Mouse (Mus musculus) embryonic facial prominence, embryonic 10.5 days (tissue): ENCODE data around the gene Zfp12. TPM values are rescaled to one million over a fixed set of nuclear protein-coding genes. Genes with fewer than 3 reads are reported as not detected.
"Not testable (repeated sequence)": the region's sequence is repeated elsewhere in the genome, so short reads cannot be mapped to it uniquely, and the experiment has no call there.

ENCODE experiments used
- DNase-seq: peaks from one replicate; pipeline ENCODE4 v3.0.0-alpha.2; 2017; ENCODE audit warnings: low spot score
- H3K27ac ChIP-seq: fragments of 300-500 bp; sonication (generic); replicated peaks from 2 replicates; pipeline ENCODE4 v1.5.1; 2016; ENCODE audit warnings: mild to moderate bottlenecking
- H3K27me3 ChIP-seq: fragments of 300-500 bp; sonication (generic); replicated peaks from 2 replicates; pipeline ENCODE4 v1.6.1; 2016; ENCODE audit warnings: low read depth, mild to moderate bottlenecking; ENCODE audit not compliant: poor library complexity, severe bottlenecking
- H3K36me3 ChIP-seq: fragments of 300-500 bp; sonication (generic); replicated peaks from 2 replicates; pipeline ENCODE4 v1.6.1; 2016; ENCODE audit warnings: mild to moderate bottlenecking, moderate library complexity
- H3K4me1 ChIP-seq: fragments of 300-500 bp; sonication (generic); 2 replicates; pipeline ENCODE4 v1.6.1; 2016
- H3K4me3 ChIP-seq: fragments of 300-500 bp; sonication (generic); 2 replicates; pipeline ENCODE4 v1.5.1; 2016; ENCODE audit warnings: mild to moderate bottlenecking, moderate library complexity
- H3K9me3 ChIP-seq: fragments of 300-500 bp; sonication (generic); 2 replicates; pipeline ENCODE4 v1.6.1; 2016; ENCODE audit warnings: mild to moderate bottlenecking
- WGBS: fragments of 180-500 bp; shearing (Covaris S2); methylation state at CpG from one replicate; pipeline ENCODE4 v1.1.7; 2016; 5-methylcytosine and 5-hydroxymethylcytosine counted together
- polyA plus RNA-seq: library from polyadenylated mRNA; unstranded; fragments of >200 nt; fragmentation: Nextera tagmentation; extraction: Ambion mirVana; gene quantifications from 2 replicates; pipeline ENCODE4 v1.2.1, GENCODE M21; 2016

The Zfp12 gene
- 21.7 and 22.7 TPM in 2 replicates for polyA plus RNA-seq

DNA sequence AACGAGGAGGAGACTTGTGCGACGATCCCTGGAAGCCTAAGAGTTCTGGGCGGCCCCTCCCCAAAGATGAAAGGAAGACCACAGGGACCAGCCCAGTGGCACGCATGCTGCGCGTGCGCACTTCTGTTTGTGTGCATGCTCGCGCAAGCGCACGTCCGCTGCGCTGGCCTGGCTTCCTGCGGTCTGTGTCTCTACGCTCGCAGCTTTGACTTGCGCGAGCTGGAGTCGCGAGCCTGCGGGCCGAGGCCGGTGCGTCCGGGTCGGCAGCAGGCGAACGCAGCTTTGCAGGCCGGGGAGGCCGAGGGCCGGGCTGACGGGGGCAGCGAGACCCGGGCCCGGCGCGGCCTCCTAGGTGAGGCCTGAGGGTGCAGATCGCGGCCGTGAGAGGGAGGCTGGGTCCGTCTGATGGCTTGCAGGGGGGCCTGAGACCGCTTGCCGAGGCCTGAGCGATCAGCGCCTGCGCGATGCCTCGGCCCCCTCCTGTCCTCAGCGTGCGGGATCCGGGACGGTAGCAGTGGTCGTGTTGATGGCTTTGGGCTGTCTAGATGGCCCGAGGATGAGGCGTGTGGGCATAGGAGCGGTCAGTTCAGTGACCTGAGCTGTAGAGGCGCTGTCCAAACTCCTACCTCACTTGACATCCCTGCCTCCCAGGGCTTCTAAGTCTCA is at the start of gene Zfp12:
Zfp12 (plus strand) TSS at position 136 of the 666 bp plus-strand sequence.
- Histone ChIP-seq H3K27me3 (no peaks in the 10 kb centered on the region), H3K4me1 (peaks cover 15% of the 10 kb centered on the region), H3K36me3 (peaks cover 34% of the 10 kb centered on the region), H3K27ac (peak within 1 kb of the TSS; percentile 96), H3K9me3 (no peaks in the 10 kb centered on the region), H3K4me3 (peak within 1 kb of the TSS; percentile 89)
- under 1% methylated on average over 58 of the region's 58 CpGs for WGBS
- DNase-seq, result peak; percentile 97

DNA sequence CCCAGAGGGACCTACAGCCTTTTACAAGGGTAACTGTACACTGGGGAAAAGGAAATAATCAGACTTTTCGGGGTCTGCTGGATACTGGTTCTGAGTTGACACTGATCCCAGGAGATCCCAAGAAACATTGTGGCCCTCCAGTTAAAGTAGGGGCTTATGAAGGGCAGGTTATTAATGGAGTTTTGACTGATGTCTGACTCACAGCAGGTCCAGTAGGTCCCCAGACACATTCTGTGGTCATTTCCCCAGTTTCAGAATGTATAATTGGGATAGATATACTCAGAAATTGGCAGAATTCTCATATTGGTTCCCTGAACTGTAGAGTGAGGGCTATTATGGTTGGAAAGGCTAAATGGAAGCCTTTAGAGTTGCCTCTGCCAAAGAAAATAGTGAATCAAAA is 46.9 kb upstream of the Zfp12 start:
- not testable (repeated sequence) for H3K4me3 ChIP-seq, DNase-seq, H3K4me1 ChIP-seq, H3K36me3 ChIP-seq, H3K27ac ChIP-seq, H3K9me3 ChIP-seq, H3K27me3 ChIP-seq
- WGBS, result 96% methylated on average over 1 of the region's 1 CpGs

DNA sequence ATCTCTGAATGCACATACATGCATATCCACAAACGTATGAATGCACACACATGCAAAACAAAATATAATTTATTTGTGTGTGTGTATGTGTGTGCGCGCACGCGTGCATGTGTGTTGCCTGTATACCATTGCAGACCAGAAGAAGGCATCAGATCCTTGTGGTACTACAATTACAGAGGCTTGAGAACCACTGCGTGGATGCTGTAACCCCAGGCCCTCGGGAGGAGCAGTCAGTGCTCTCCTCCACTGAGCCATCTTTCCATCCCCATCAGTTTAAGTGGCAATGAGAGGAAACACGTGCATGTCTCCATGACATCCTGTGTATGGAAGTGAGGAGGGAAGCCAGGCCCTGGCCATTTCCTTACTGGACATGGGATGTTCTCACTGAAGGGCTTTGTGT is 42.2 kb upstream of the Zfp12 start:
- Histone ChIP-seq H3K36me3 (no peaks in the 10 kb centered on the region), H3K4me1 (no peaks in the 10 kb centered on the region), H3K9me3 (no peaks in the 10 kb centered on the region), H3K27me3 (no peaks in the 10 kb centered on the region), H3K27ac (no peak overlapping the region), H3K4me3 (no peak overlapping the region)
- 90% methylated on average over 8 of the region's 8 CpGs for WGBS
- DNase-seq, result no peak

DNA sequence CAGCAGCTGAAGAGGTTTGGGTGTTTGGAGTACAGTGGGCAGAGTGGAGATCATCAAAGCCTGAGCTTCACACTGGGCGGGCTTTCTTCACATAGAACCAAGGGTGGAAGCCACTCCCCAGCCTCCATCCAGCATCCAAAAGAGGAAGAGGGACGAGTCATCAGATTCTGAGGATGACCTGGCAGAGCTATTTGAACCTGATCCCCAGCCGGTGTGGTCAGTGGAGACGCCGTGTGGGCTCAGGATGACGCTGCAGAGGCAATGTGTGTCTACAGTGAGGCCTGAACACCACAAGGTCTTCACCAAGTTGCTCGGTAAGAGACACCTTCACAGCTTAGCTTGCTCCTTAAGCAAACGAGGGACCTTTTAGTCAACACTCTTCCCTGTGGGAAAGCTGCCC is 40.2 kb upstream of the Zfp12 start:
- not testable (repeated sequence) for H3K27ac ChIP-seq, H3K4me3 ChIP-seq, H3K36me3 ChIP-seq, H3K27me3 ChIP-seq, H3K4me1 ChIP-seq, H3K9me3 ChIP-seq, DNase-seq
- WGBS, result 72% methylated on average over 8 of the region's 8 CpGs

DNA sequence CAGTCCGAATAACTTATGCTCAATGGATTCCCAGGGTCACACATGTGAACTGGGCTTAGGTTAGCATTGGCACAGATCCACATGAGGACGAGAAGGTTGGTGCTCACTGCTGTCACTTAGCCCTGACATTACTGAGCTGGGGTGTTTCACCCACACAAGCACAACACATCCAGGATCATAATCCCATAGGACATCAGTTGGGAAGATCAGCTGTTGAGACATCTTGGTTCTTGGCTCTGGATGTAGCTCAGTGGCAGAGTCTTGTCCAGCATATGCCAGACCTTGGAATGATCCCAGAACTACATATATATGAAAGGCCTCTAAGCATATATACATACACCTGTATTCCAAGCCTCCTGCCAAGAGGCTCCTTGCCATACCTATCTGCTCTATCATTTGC is 39.8 kb upstream of the Zfp12 start:
- no peaks in the 10 kb centered on the region for H3K36me3 ChIP-seq
- H3K4me3 ChIP-seq, result no peak overlapping the region
- H3K27ac ChIP-seq, result no peak overlapping the region
- H3K9me3 ChIP-seq, result no peaks in the 10 kb centered on the region
- H3K4me1 ChIP-seq, result no peaks in the 10 kb centered on the region
- 80% methylated on average over 2 of the region's 2 CpGs for whole genome bisulfite sequencing
- no peak for DNase-seq
- H3K27me3 ChIP-seq, result no peaks in the 10 kb centered on the region

DNA sequence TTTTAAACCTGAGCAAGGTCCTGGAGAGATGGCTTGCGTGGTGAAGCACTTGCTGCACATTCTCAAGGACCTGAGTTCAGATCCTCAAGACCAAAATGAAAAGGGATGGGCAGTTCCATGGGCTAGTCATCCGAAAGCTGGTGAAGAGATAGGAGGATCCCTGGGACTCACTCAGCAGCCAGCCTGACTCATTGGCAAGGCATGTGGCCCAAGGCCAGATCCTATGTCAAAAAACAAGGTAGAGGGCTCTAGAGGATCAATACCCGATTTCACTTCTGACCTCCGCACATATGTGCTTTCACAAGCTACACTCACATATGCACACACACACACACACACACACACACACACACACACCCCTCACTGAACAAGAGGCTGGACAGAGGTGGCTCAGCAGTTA is 38.5 kb upstream of the Zfp12 start:
- no peak overlapping the region for H3K27ac ChIP-seq
- H3K4me3 ChIP-seq, result no peak overlapping the region
- H3K36me3 ChIP-seq, result no peaks in the 10 kb centered on the region
- WGBS, result 84% methylated on average over 4 of the region's 4 CpGs
- no peaks in the 10 kb centered on the region for H3K4me1 ChIP-seq
- no peaks in the 10 kb centered on the region for H3K9me3 ChIP-seq
- DNase-seq, result no peak
- H3K27me3 ChIP-seq, result no peaks in the 10 kb centered on the region

DNA sequence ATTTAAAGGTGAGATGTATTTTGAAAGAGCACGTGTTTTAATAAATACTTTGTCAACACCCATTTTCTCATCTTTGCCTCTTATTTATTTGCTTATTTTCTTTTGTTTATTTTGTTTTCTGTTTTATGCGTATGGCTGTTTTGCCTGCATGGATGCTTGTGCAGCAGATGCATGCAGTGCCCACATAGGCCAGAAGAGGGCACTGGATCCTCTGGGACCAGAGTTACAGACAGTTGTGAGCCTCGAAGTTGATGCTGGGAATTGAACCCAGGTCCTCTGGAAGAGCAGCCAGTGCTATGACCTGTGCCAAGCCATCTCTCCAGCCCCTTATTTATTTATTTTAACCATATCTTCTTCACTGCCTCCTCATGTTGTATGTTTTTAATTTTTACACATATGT is 29.9 kb upstream of the Zfp12 start:
- no peaks in the 10 kb centered on the region for H3K36me3 ChIP-seq
- DNase-seq, result no peak
- no peak overlapping the region for H3K27ac ChIP-seq
- peaks cover 10% of the 10 kb centered on the region for H3K9me3 ChIP-seq
- H3K4me3 ChIP-seq, result no peak overlapping the region
- no peaks in the 10 kb centered on the region for H3K27me3 ChIP-seq
- H3K4me1 ChIP-seq, result no peaks in the 10 kb centered on the region
- 71% methylated on average over 3 of the region's 3 CpGs for WGBS

DNA sequence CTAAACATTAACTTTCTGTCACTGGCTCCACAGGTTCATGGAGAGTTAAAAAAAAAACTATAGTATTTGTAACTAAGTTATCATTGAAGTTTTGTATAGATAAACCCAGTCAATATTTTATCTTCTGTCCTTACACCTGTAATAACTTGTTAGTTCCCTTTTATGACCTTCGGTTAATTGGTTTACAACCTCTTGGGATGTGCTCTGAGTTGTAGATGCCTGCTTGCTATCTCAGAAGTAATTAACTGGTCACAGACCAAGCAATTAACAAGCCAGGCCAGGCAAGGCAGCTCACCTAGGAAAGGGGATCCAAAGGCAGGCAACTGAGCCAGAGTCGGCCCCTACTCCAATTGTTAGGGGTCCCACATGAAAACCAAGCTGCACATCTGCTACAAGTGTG is 21.1 kb upstream of the Zfp12 start:
- Histone ChIP-seq H3K4me3 (no peak overlapping the region), H3K27ac (no peak overlapping the region), H3K9me3 (peaks cover 3% of the 10 kb centered on the region), H3K36me3 (no peaks in the 10 kb centered on the region), H3K4me1 (no peaks in the 10 kb centered on the region), H3K27me3 (no peaks in the 10 kb centered on the region)
- DNase-seq, result no peak
- 86% methylated on average over 2 of the region's 2 CpGs for WGBS

DNA sequence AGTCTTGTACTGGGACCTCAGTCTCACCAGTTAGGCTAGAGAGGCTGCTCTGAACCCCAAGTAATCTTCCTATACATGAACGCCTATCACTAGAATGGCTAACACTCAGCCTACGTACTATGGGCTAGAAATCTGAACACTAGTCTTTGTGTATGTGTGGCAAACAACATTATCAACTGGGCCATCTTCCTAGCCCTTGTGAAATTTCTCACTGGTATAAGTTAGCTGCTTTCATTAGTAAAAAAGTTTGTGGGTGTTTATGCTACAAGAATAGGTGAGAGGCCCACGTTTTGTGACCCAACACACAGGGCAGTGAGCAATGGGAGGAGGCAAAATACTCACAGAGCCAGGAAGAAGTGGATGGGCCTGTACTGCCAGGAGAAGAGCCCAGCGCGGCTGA is 14.0 kb upstream of the Zfp12 start:
- no peaks in the 10 kb centered on the region for H3K36me3 ChIP-seq
- 77% methylated on average over 5 of the region's 5 CpGs for WGBS
- no peak for DNase-seq
- H3K4me3 ChIP-seq, result no peak overlapping the region
- no peak overlapping the region for H3K27ac ChIP-seq
- H3K9me3 ChIP-seq, result no peaks in the 10 kb centered on the region
- no peaks in the 10 kb centered on the region for H3K27me3 ChIP-seq
- H3K4me1 ChIP-seq, result no peaks in the 10 kb centered on the region

DNA sequence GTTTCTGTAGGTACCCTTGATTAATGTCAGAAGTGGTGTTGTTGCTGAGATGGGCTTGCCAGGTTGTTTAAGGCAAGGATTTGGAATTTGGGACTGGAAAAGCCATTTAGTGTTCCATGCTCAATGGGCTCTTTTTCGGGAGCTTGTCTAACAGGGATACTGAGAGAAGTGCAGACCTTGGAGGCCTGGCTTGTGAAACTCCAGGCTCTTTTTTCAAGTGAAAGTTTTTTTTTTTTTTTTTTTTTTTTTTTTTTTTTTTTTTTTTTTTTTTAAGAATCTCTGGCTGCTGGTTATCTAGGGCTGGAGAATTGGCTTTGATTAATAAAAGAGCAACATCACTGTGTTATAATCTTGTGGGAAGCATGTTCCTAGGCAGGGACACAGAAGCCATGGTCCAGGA is 12.7 kb upstream of the Zfp12 start:
- no peak overlapping the region for H3K4me3 ChIP-seq
- no peak for DNase-seq
- WGBS, result 90% methylated on average over 1 of the region's 1 CpGs
- no peak overlapping the region for H3K27ac ChIP-seq
- H3K27me3 ChIP-seq, result no peaks in the 10 kb centered on the region
- no peaks in the 10 kb centered on the region for H3K4me1 ChIP-seq
- H3K36me3 ChIP-seq, result no peaks in the 10 kb centered on the region
- no peaks in the 10 kb centered on the region for H3K9me3 ChIP-seq

DNA sequence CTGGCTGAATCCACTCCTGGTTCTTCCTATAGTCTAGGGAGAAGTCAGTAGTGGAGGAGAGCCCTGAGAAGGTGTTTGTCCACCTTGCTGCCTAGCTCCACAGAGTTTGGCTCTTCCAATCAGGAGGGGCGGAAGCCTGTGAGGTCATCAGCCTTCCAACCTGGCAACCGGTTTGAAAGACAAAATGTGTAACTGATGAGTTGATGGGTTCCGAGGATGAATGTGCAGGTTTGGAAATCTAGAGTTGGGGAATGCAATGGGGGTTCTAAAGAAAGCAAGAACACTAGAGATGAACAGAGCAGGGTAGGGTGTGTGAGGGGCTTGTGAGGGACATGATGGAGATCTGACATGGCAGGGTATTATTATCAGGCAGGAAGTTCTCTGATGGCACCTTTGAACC is 8.2 kb upstream of the Zfp12 start, which contains the start of gene Spdye4a:
Spdye4a (minus strand) TSS at position 101 of the 400 bp plus-strand sequence.
- H3K4me3 ChIP-seq, result no peak within 1 kb of the TSS
- peaks cover 13% of the 10 kb centered on the region for H3K9me3 ChIP-seq
- no peaks in the 10 kb centered on the region for H3K36me3 ChIP-seq
- H3K27ac ChIP-seq, result no peak within 1 kb of the TSS
- H3K27me3 ChIP-seq, result no peaks in the 10 kb centered on the region
- no peaks in the 10 kb centered on the region for H3K4me1 ChIP-seq
- 86% methylated on average over 3 of the region's 3 CpGs for WGBS
- no peak for DNase-seq

DNA sequence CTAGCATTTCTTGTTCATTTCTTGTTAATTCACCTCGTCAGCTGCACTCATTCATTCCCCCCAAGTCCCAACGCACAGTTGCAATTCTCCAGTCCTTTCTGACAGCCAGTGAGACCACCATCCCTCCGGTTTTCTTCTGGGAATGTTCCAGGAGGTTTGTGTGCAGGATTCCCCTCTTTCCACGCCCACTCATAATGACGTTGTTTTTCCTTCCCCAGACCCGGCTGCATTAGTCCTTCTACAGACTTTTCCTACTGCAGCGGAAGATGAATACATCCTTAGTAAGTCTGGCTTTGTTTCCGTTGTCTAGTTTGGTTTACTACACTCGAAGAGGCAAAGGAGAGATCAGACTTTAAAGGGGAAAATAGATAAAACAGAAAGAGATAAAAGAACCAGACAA is 1.1 kb downstream of the Zfp12 start:
- Histone ChIP-seq H3K36me3 (peaks cover 43% of the 10 kb centered on the region), H3K4me1 (peaks cover 15% of the 10 kb centered on the region), H3K4me3 (peak overlapping the region; percentile 89), H3K27ac (peak overlapping the region; percentile 96; the same call in 1 of the 2 replicates), H3K27me3 (no peaks in the 10 kb centered on the region), H3K9me3 (no peaks in the 10 kb centered on the region)
- 55% methylated on average over 9 of the region's 9 CpGs for WGBS
- DNase-seq, result no peak

DNA sequence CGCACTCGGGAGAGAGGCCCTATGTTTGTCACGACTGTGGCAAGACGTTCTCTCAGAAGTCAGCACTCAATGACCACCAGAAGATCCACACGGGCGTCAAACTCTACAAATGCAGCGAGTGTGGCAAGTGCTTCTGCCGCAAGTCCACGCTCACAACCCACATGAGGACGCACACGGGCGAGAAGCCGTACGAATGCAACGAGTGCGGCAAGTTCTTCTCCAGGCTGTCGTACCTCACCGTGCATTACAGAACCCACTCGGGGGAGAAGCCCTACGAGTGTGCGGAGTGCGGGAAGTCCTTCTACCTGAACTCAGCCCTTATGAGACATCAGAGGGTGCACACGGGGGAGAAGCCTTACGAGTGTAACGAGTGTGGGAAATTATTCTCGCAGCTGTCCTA is 10.0 kb downstream of the Zfp12 start:
- Histone ChIP-seq H3K27me3 (peaks cover 7% of the 10 kb centered on the region), H3K4me1 (no peaks in the 10 kb centered on the region), H3K9me3 (peaks cover 6% of the 10 kb centered on the region; the same call in 1 of the 2 replicates), H3K27ac (no peak overlapping the region), H3K36me3 (peaks cover 100% of the 10 kb centered on the region), H3K4me3 (no peak overlapping the region)
- no peak for DNase-seq
- 97% methylated on average over 26 of the region's 26 CpGs for WGBS
